Mouse (Mus musculus): Measurements from ENCODE around the gene Arhgef26. TPM values are rescaled to one million over a fixed set of nuclear protein-coding genes. Genes with fewer than 3 reads are reported as not detected.

Gene Arhgef26
- polyA plus RNA-seq, 1 experiment, result 1.7 TPM

DNA sequence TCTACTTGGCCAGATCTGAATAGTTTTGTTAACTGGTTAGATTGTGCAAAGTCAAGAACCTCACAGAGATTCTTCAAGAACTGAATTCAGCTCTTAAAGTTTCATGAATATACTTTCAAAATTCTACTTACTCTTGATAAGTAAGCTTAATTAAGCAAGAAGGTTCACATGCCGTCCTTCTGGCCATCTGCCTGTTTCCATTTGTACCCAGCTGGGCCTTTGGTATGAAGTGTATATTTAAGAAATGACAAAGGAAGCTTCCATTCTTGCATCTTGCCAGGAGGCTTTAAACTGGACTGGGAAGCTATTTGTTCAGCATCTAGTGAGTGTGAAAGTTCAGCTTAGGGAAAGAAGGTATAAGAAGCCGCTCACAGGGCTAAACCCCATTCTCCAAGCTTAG is 34.7 kb downstream of the Arhgef26 start:
- Histone ChIP-seq H3K4me1 (ENCODE audit: control insufficient read depth, insufficient read depth, low read length) (no peaks in the 10 kb centered on the region), H3K27ac (ENCODE audit: control insufficient read depth, insufficient read depth, low read depth, low read length, poor library complexity) (no peak overlapping the region), H3K4me3 (replicated peaks; ENCODE audit: control insufficient read depth, low read depth, low read length) (no peak overlapping the region)
- 84% methylated on average over 2 of the region's 2 CpGs for WGBS
- no peak for TF ChIP-seq CTCF (IDR thresholded peaks at IDR 0.05; ENCODE audit: control insufficient read depth, insufficient read depth, low read length)
- TF ChIP-seq POLR2A (IDR thresholded peaks at IDR 0.05; ENCODE audit: borderline replicate concordance, control insufficient read depth, low read depth, low read length), result no peak

DNA sequence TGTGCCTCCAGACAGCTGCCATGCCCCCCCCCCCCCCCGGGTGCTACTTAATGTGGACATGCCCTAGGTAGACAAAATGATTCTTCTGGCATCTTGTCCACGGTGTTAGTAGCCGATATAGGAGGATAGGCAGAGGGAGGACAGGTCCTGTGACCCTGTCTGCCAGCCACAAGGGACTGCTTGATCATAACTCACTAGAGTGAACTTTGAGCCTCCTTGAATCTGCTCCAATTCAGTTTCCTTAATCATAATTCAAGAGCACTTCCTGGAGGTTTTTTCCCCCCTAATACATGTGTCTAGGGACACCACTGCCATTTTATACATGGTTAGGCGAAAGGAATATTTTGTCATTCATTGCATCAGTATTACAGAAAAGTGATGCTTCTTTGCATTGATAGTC is 36.2 kb downstream of the Arhgef26 start:
- WGBS, result 66% methylated on average over 4 of the region's 4 CpGs
- TF ChIP-seq CTCF (IDR thresholded peaks at IDR 0.05; ENCODE audit: control insufficient read depth, insufficient read depth, low read length) (no peak), POLR2A (IDR thresholded peaks at IDR 0.05; ENCODE audit: borderline replicate concordance, control insufficient read depth, low read depth, low read length) (no peak)
- Histone ChIP-seq H3K27ac (ENCODE audit: control insufficient read depth, insufficient read depth, low read depth, low read length, poor library complexity) (no peak overlapping the region), H3K4me1 (ENCODE audit: control insufficient read depth, insufficient read depth, low read length) (no peaks in the 10 kb centered on the region), H3K4me3 (replicated peaks; ENCODE audit: control insufficient read depth, low read depth, low read length) (no peak overlapping the region)

DNA sequence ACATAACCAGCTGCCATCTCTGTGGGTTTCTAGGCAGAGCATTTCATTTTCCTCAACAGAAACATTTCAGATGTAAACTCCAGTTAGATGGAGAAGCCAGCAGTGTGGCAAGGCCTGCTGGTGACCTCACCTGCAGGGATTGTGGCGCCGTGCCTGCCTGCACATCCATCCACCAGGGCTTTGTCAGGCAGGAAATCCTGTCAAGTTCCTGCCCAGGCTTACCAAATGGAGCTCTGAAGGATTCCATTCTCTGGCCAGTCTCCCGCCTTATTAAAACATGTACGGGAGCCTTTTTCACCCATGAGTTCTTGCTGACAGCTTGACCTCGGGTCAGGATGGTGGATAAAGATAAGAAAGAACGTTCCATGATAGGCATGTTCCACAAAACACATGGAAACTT is 36.7 kb downstream of the Arhgef26 start:
- TF ChIP-seq CTCF (IDR thresholded peaks at IDR 0.05; ENCODE audit: control insufficient read depth, insufficient read depth, low read length), result no peak
- no peak for TF ChIP-seq POLR2A (IDR thresholded peaks at IDR 0.05; ENCODE audit: borderline replicate concordance, control insufficient read depth, low read depth, low read length)
- H3K27ac ChIP-seq (ENCODE audit: control insufficient read depth, insufficient read depth, low read depth, low read length, poor library complexity), result no peak overlapping the region
- H3K4me3 ChIP-seq (replicated peaks; ENCODE audit: control insufficient read depth, low read depth, low read length), result no peak overlapping the region
- H3K4me1 ChIP-seq (ENCODE audit: control insufficient read depth, insufficient read depth, low read length), result no peaks in the 10 kb centered on the region
- WGBS, result 49% methylated on average over 6 of the region's 6 CpGs

DNA sequence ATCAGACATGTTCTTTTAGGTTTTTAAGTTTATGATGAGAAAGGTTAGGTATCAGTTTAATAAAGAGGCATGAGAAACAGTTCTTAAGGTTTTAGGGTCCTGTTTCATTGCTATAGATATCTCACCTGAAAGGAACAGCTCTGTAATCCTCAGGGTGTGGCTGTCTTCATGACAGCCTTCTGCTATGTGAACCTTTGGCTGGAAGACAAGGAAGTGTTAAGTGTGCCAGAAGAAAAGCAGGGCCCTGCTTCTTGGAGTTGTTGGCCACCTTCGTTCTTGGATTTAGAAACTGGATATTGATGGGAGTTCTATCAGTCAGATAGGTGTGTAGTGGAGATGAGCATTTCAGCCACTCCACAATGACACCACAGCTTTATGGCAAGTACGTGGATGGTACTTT is 38.6 kb downstream of the Arhgef26 start:
- Histone ChIP-seq H3K4me1 (ENCODE audit: control insufficient read depth, insufficient read depth, low read length) (no peaks in the 10 kb centered on the region), H3K27ac (ENCODE audit: control insufficient read depth, insufficient read depth, low read depth, low read length, poor library complexity) (no peak overlapping the region), H3K4me3 (replicated peaks; ENCODE audit: control insufficient read depth, low read depth, low read length) (no peak overlapping the region)
- no peak for TF ChIP-seq POLR2A (IDR thresholded peaks at IDR 0.05; ENCODE audit: borderline replicate concordance, control insufficient read depth, low read depth, low read length)
- no peak for TF ChIP-seq CTCF (IDR thresholded peaks at IDR 0.05; ENCODE audit: control insufficient read depth, insufficient read depth, low read length)
- WGBS, result 76% methylated on average over 2 of the region's 2 CpGs

DNA sequence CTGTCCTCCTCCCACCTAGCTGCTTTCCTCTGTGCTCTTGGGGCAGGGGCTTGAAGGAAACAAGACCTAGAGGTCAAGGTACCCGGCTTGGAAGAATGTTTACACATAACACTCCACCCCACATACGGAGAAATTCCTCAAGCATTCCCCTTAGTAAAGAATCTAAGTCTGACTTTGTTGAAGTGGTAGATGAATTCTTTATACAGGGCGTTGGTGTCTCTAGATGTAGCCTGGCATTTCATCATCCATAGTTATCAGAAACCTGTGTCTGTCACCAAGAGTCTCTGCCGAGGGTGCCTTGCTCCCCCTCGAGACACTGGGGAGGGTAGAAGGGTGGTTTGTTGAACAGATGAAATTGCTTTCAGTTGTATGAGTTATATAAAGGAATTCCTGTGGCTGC is 41.8 kb downstream of the Arhgef26 start:
- no peak overlapping the region for H3K4me3 ChIP-seq (replicated peaks; ENCODE audit: control insufficient read depth, low read depth, low read length)
- no peak for TF ChIP-seq CTCF (IDR thresholded peaks at IDR 0.05; ENCODE audit: control insufficient read depth, insufficient read depth, low read length)
- 72% methylated on average over 5 of the region's 5 CpGs for WGBS
- H3K27ac ChIP-seq (ENCODE audit: control insufficient read depth, insufficient read depth, low read depth, low read length, poor library complexity), result no peak overlapping the region
- H3K4me1 ChIP-seq (ENCODE audit: control insufficient read depth, insufficient read depth, low read length), result no peaks in the 10 kb centered on the region

DNA sequence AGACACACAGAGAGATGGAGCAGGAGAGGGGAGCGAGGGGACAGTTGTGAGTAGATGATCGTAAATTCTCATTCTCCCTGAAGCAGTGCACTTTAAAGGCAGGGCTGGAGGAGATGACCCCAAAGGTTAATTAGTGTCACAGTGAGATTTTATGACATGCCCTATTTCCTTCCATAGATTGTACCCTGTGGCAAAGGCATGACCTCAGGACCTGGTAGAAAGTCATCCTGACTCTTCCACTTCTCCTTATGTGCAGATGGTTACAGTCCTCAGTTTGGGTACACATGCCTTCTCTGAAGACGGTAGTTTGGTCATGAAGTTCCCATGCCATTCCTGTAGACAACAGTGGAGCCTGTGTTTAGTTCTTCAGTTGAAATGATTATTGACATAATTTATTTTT is 42.3 kb downstream of the Arhgef26 start:
- 70% methylated on average over 3 of the region's 3 CpGs for WGBS
- Histone ChIP-seq H3K27ac (ENCODE audit: control insufficient read depth, insufficient read depth, low read depth, low read length, poor library complexity) (no peak overlapping the region), H3K4me3 (replicated peaks; ENCODE audit: control insufficient read depth, low read depth, low read length) (no peak overlapping the region)

DNA sequence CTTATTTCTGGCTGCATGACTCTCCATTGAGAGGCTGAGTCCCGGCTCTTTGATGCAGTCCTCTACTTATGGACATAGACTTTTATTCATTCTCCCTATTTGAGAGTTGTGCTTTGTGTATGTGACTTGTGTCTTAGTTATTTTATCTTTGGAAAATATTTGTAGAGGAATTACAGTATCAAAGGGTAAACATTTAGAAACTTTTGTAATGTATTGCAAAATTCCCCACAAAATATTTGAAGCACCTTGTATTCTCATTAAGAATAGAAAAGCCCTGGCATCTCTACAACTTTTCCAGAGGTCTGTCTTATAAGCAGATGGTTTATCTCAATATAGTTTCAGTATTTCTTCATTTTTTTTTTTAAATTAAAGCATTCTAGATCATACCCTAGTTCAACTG is 44.7 kb downstream of the Arhgef26 start:
- H3K4me3 ChIP-seq (replicated peaks; ENCODE audit: control insufficient read depth, low read depth, low read length), result no peak overlapping the region
- H3K4me1 ChIP-seq (ENCODE audit: control insufficient read depth, insufficient read depth, low read length), result no peaks in the 10 kb centered on the region
- no peak overlapping the region for H3K27ac ChIP-seq (ENCODE audit: control insufficient read depth, insufficient read depth, low read depth, low read length, poor library complexity)
- TF ChIP-seq POLR2A (IDR thresholded peaks at IDR 0.05; ENCODE audit: borderline replicate concordance, control insufficient read depth, low read depth, low read length) (no peak), CTCF (IDR thresholded peaks at IDR 0.05; ENCODE audit: control insufficient read depth, insufficient read depth, low read length) (no peak)
- 78% methylated on average over 1 of the region's 1 CpGs for WGBS

More for the DNA sequence above, 42.3 kb downstream of the Arhgef26 start:
- H3K4me1 ChIP-seq (ENCODE audit: control insufficient read depth, insufficient read depth, low read length), result no peaks in the 10 kb centered on the region
- TF ChIP-seq POLR2A (IDR thresholded peaks at IDR 0.05; ENCODE audit: borderline replicate concordance, control insufficient read depth, low read depth, low read length), result no peak
- no peak for TF ChIP-seq CTCF (IDR thresholded peaks at IDR 0.05; ENCODE audit: control insufficient read depth, insufficient read depth, low read length)

DNA sequence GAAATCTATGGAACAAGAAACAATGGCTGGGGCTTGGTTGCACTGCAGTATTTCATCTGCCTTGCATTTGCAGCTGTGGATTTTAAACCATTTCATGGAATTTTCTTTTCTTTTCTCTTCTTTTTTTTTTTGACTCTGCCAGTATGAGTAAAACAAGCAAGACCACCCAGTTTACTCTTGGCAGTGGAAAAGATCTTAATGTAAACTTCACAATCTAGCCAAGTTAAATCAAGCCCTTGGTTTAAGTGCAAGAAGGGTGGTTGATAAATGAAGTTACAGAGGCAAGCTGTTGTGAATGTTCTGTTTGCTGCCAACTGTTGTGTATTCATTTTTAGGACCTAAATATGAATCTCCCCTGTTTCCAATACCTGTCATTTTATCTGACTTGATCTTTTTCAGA is 54.5 kb downstream of the Arhgef26 start:
- no peak overlapping the region for H3K27ac ChIP-seq (ENCODE audit: control insufficient read depth, insufficient read depth, low read depth, low read length, poor library complexity)
- H3K4me1 ChIP-seq (ENCODE audit: control insufficient read depth, insufficient read depth, low read length), result no peaks in the 10 kb centered on the region; the same call in 1 of the 2 replicates
- no peak for TF ChIP-seq CTCF (IDR thresholded peaks at IDR 0.05; ENCODE audit: control insufficient read depth, insufficient read depth, low read length)
- no peak for TF ChIP-seq POLR2A (IDR thresholded peaks at IDR 0.05; ENCODE audit: borderline replicate concordance, control insufficient read depth, low read depth, low read length)
- H3K4me3 ChIP-seq (replicated peaks; ENCODE audit: control insufficient read depth, low read depth, low read length), result no peak overlapping the region

DNA sequence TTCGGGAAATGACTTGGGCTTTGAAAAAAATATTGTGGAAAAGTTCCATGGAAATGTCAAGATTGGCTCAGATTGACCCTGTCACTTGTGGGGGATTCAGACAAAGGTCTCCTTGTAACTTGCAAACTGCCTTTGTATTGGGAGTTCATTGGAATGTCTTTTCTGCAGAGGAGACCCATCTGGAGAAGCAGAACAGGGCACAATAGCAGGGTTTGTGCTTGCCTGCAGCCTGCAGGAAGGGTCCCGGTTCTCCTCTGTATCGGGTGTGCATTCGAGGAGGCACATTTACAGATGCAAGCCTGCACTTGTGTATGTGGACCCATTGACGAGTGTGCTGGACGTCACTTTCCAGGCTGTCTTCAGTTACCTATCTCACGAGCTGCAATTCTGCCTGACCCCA is 56.1 kb downstream of the Arhgef26 start:
- whole genome bisulfite sequencing, result 74% methylated on average over 7 of the region's 7 CpGs
- Histone ChIP-seq H3K4me1 (ENCODE audit: control insufficient read depth, insufficient read depth, low read length) (no peaks in the 10 kb centered on the region; the same call in 1 of the 2 replicates), H3K27ac (ENCODE audit: control insufficient read depth, insufficient read depth, low read depth, low read length, poor library complexity) (no peak overlapping the region), H3K4me3 (replicated peaks; ENCODE audit: control insufficient read depth, low read depth, low read length) (no peak overlapping the region)
- no peak for TF ChIP-seq POLR2A (IDR thresholded peaks at IDR 0.05; ENCODE audit: borderline replicate concordance, control insufficient read depth, low read depth, low read length)
- TF ChIP-seq CTCF (IDR thresholded peaks at IDR 0.05; ENCODE audit: control insufficient read depth, insufficient read depth, low read length), result no peak

Measured in bone marrow, adult 2 months (tissue).